Mouse (Mus musculus) stomach, postnatal 0 days (tissue): Measurements from ENCODE around the gene Phgdh.

Source experiments
- CTCF ChIP-seq: IDR thresholded peaks from 2 replicates; pipeline ENCODE4 v1.5.1; 2016; ENCODE audit warnings: antibody characterized with exemption, low read depth, mild to moderate bottlenecking, moderate library complexity
- EP300 ChIP-seq: optimal IDR thresholded peaks from 2 replicates; pipeline ENCODE3; 2016; ENCODE audit warnings: antibody characterized with exemption

- peak; percentile 56 for TF ChIP-seq CTCF
- no peak for TF ChIP-seq EP300
Observed at GRCm38 (mm10) chr3:98382246-98382939, 42.6 kb upstream of the Phgdh start, which contains the start of gene Zfp697.
